9 mouse cellular contexts compared by ENCODE assay signal in the genomic region with DNA sequence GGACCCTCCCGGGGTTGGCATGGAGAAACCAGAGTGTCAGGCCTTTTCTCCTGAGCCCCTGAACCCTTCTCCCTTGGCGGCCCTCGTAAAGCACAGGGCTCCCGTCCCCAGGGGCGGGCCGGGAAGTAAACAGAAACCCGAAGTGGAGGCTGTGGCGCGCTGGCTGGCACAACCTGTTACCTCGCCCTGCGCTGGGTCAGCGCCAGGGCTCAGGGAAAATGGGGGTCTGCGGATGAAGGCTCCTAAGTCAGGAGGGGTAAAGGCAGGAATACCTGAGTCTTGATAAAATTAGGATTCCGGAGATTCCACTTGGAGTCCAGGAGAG. TPM values are rescaled to one million over a fixed set of nuclear protein-coding genes. Genes with fewer than 3 reads are reported as not detected.
DNase-seq lines count a peak whose midpoint lies in the region; ATAC-seq and TF ChIP-seq lines count a peak whose summit lies in the region.
"Had no signal": no experiment of that assay in that cellular context is flagged by ENCODE, and none has a peak within 500 bp of the region (broad histone marks: within the 10 kb centered on the region; RNA-seq: fewer than 3 reads in every experiment).

No protein-coding gene starts in this region.

- H3K36me3 ChIP-seq in heart, embryonic 14.5 days (ENCODE audit: control insufficient read depth, insufficient read depth, low read length) = no peaks in the 10 kb centered on the region
- H3K36me3 ChIP-seq in CH12.LX (replicated peaks in 1 of 2; ENCODE audit: control insufficient read depth in 1 of 2, insufficient read depth in 1 of 2, low read length in 1 of 2) = peaks cover 0 to 7% of the 10 kb centered on the region in 2 experiments
- peaks cover 1% of the 10 kb centered on the region; the same call in 1 of the 2 replicates for H3K36me3 ChIP-seq in embryonic facial prominence, embryonic 13.5 days
- no peaks in the 10 kb centered on the region for H3K36me3 ChIP-seq in liver, embryonic 16.5 days (ENCODE audit: control insufficient read depth, insufficient read depth)

- no peak for DNase-seq in heart, adult 18-20 months
- DNase-seq in CH12.LX (ENCODE audit: extremely low read depth) = no peak
- no peak for DNase-seq in thymus, postnatal 10 days (ENCODE audit: low spot score in 2 of 2)
- DNase-seq in adrenal gland, postnatal 25 days = no peak

- no peak for TF ChIP-seq CTCF in CH12.LX (conservative IDR thresholded peaks at IDR 0.05 in 1 of 2, IDR thresholded peaks at IDR 0.05 in 1 of 2; ENCODE audit: low read depth in 2 of 2, low read length in 2 of 2)

- H3K27me3 ChIP-seq in heart, embryonic 14.5 days (ENCODE audit: control insufficient read depth, insufficient read depth, low read length) = peaks cover 48% of the 10 kb centered on the region
- peaks cover 70% of the 10 kb centered on the region for H3K27me3 ChIP-seq in CH12.LX (replicated peaks)
- peaks cover 47% of the 10 kb centered on the region for H3K27me3 ChIP-seq in embryonic facial prominence, embryonic 13.5 days
- H3K27me3 ChIP-seq in liver, embryonic 16.5 days (ENCODE audit: control insufficient read depth, insufficient read depth, low read depth, low read length) = peaks cover 36% of the 10 kb centered on the region

- no peak overlapping the region for H3K9ac ChIP-seq in heart, embryonic 14.5 days (ENCODE audit: low read length)
- H3K9ac ChIP-seq in CH12.LX (ENCODE audit: insufficient read depth, low read depth) = no peak overlapping the region
- H3K9ac ChIP-seq in embryonic facial prominence, embryonic 13.5 days = no peak overlapping the region
- H3K9ac ChIP-seq in liver, embryonic 16.5 days (ENCODE audit: low read depth, low read length) = no peak overlapping the region

- H3K4me2 ChIP-seq in heart, embryonic 14.5 days (ENCODE audit: low read length) = peak overlapping the region; percentile 35
- peak overlapping the region; percentile 29; the same call in 1 of the 2 replicates for H3K4me2 ChIP-seq in CH12.LX (ENCODE audit: insufficient read depth, low read depth, poor library complexity, severe bottlenecking)
- peak overlapping the region; percentile 45 for H3K4me2 ChIP-seq in embryonic facial prominence, embryonic 13.5 days
- H3K4me2 ChIP-seq in liver, embryonic 16.5 days (ENCODE audit: low read depth, low read length) = peak overlapping the region; percentile 37

- H3K9me3 ChIP-seq in heart, embryonic 14.5 days (ENCODE audit: control insufficient read depth, low read length) = no peaks in the 10 kb centered on the region
- peaks cover 3% of the 10 kb centered on the region for H3K9me3 ChIP-seq in CH12.LX (replicated peaks; ENCODE audit: low read length)
- H3K9me3 ChIP-seq in embryonic facial prominence, embryonic 13.5 days = no peaks in the 10 kb centered on the region
- no peaks in the 10 kb centered on the region for H3K9me3 ChIP-seq in liver, embryonic 16.5 days (replicated peaks; ENCODE audit: control insufficient read depth, low read length)

- ATAC-seq in heart, embryonic 14.5 days (ENCODE audit: insufficient number of reproducible peaks, insufficient read depth, low FRiP score, low read depth) = no peak
- ATAC-seq in embryonic facial prominence, embryonic 13.5 days (ENCODE audit: insufficient number of reproducible peaks, insufficient read depth, low FRiP score, low TSS enrichment, low read depth) = no peak
- no peak for ATAC-seq in liver, embryonic 16.5 days (ENCODE audit: low read depth)
- ATAC-seq in activated CD4-positive, CD25-positive, alpha-beta regulatory T cell, adult 4 months = no peak

- peak overlapping the region in 1 of 2 experiments; percentile 12; a peak in 2 of 4 replicates for H3K4me3 ChIP-seq in heart, embryonic 14.5 days (ENCODE audit: control insufficient read depth in 1 of 2, insufficient read depth in 1 of 2, low read depth in 1 of 2, low read length in 2 of 2)
- H3K4me3 ChIP-seq in CH12.LX (replicated peaks in 1 of 3; ENCODE audit: low read depth in 2 of 3, low read length in 2 of 3, poor library complexity in 1 of 3) = no peak overlapping the region
- peak overlapping the region; percentile 24 for H3K4me3 ChIP-seq in embryonic facial prominence, embryonic 13.5 days
- peak overlapping the region; percentile 25 for H3K4me3 ChIP-seq in liver, embryonic 16.5 days (ENCODE audit: low read depth, low read length)

- no peak overlapping the region for H3K27ac ChIP-seq in heart, embryonic 14.5 days (replicated peaks in 1 of 2; ENCODE audit: control insufficient read depth in 1 of 2, insufficient read depth in 1 of 2, low read depth in 2 of 2, low read length in 2 of 2)
- no peak overlapping the region for H3K27ac ChIP-seq in CH12.LX (ENCODE audit: insufficient read depth, low read depth)
- H3K27ac ChIP-seq in embryonic facial prominence, embryonic 13.5 days = no peak overlapping the region
- H3K27ac ChIP-seq in liver, embryonic 16.5 days (ENCODE audit: low read length) = no peak overlapping the region

- WGBS in heart, embryonic 14.5 days = 6% methylated on average over 14 of the region's 14 CpGs
- 4% methylated on average over 14 of the region's 14 CpGs for WGBS in embryonic facial prominence, embryonic 13.5 days
- WGBS in liver, embryonic 16.5 days (ENCODE audit: insufficient replicate concordance) = 2% methylated on average over 14 of the region's 14 CpGs

- H3K79me2 ChIP-seq in CH12.LX (replicated peaks; ENCODE audit: control insufficient read depth, extremely low read depth, insufficient read depth, poor library complexity, severe bottlenecking) = no peaks in the 10 kb centered on the region

- in situ Hi-C loops in CH12.LX (cut with MboI; ENCODE audit: low pct_ligation_motif_present, low pct_unique_long_range_greater_than_20kb, low sequenced_read_pairs) = loop anchor here (5.0 to 10.0 kb wide), 2 partner anchors 41 to 304 kb away; no protein-coding TSS in a partner anchor

- TF ChIP-seq RAD21 in CH12.LX (IDR thresholded peaks at IDR 0.05; ENCODE audit: low read depth, low read length) = no peak

- H3K4me1 ChIP-seq in heart, embryonic 14.5 days (ENCODE audit: control insufficient read depth in 2 of 2, insufficient read depth in 2 of 2, low read length in 2 of 2) = peaks cover 0 to 3% of the 10 kb centered on the region in 2 experiments; a peak in 1 of 4 replicates
- peaks cover 7 to 12% of the 10 kb centered on the region in 2 experiments; a peak in 3 of 4 replicates for H3K4me1 ChIP-seq in CH12.LX (ENCODE audit: control insufficient read depth in 1 of 2, insufficient read depth in 2 of 2)
- peaks cover 19% of the 10 kb centered on the region for H3K4me1 ChIP-seq in embryonic facial prominence, embryonic 13.5 days
- peaks cover 6% of the 10 kb centered on the region for H3K4me1 ChIP-seq in liver, embryonic 16.5 days (ENCODE audit: control insufficient read depth, low read depth, low read length)

- TF ChIP-seq POLR2A in CH12.LX (IDR thresholded peaks at IDR 0.05; ENCODE audit: low read depth, low read length) = no peak

- no peak for TF ChIP-seq EP300 in CH12.LX (IDR thresholded peaks at IDR 0.05; ENCODE audit: low read length)

- dilution Hi-C loops in CH12.LX (cut with MboI; ENCODE audit: extremely low pct_ligation_motif_present, extremely low pct_unique_long_range_greater_than_20kb, low sequenced_read_pairs) = no loop called here

RNA-seq across cellular contexts. Expression of gene Bicdl2, which starts 0.5 kb away (rescaled TPM):
- polyA plus RNA-seq in heart, embryonic 14.5 days (2014; fragmentation: Nextera tagmentation; extraction: Ambion mirVana) = 0.15 and 0.16 TPM in 2 replicates
- not detected for total RNA-seq in heart, adult 18-20 months (2021)
- total RNA-seq in CH12.LX (2012; rRNA removed) (not detected in 2 replicates), CH12.LX (2014; rRNA removed) (not detected in 2 replicates)
- polyA plus RNA-seq in CH12.LX (2012; ENCODE audit: insufficient read length, low read depth) = 0.25 TPM in 1 of 2 replicates, not detected in the other
- 3.8 TPM in 2 replicates for polyA plus RNA-seq in embryonic facial prominence, embryonic 13.5 days (2015; fragmentation: Nextera tagmentation; extraction: Ambion mirVana)
- polyA plus RNA-seq in liver, embryonic 16.5 days (2015; fragmentation: Nextera tagmentation; extraction: Ambion mirVana) = 0.12 TPM in 1 of 2 replicates, not detected in the other
- under 1 TPM in 1 of 2 experiments, not detected in 1; 0.49 TPM for polyA plus RNA-seq in activated CD4-positive, CD25-positive, alpha-beta regulatory T cell, adult 4 months (2017; shearing (Covaris generic))
- total RNA-seq in adrenal gland, postnatal 25 days (2021) = not detected in 2 replicates
- total RNA-seq: adrenal gland, postnatal 14 days had no signal

RNA-seq across cellular contexts. Expression of gene Hcfc1r1, which starts 12.6 kb away (rescaled TPM):
- 403 and 405 TPM in 2 replicates for polyA plus RNA-seq in heart, embryonic 14.5 days (2014; fragmentation: Nextera tagmentation; extraction: Ambion mirVana)
- 100 to 1,000 TPM; 191 to 199 TPM for total RNA-seq in heart, adult 18-20 months (2021)
- 7.3 and 8.9 TPM in 2 replicates for total RNA-seq in CH12.LX (2012; rRNA removed)
- 3.9 and 6.0 TPM in 2 replicates for total RNA-seq in CH12.LX (2014; rRNA removed)
- 17.4 and 26.5 TPM in 2 replicates for polyA plus RNA-seq in CH12.LX (2012; ENCODE audit: insufficient read length, low read depth)
- polyA plus RNA-seq in embryonic facial prominence, embryonic 13.5 days (2015; fragmentation: Nextera tagmentation; extraction: Ambion mirVana) = 64.0 and 79.4 TPM in 2 replicates
- 18.9 and 23.2 TPM in 2 replicates for polyA plus RNA-seq in liver, embryonic 16.5 days (2015; fragmentation: Nextera tagmentation; extraction: Ambion mirVana)
- 10 to 100 TPM; 62.9 to 71.5 TPM for polyA plus RNA-seq in activated CD4-positive, CD25-positive, alpha-beta regulatory T cell, adult 4 months (2017; shearing (Covaris generic))
- total RNA-seq in adrenal gland, postnatal 25 days (2021) = 139 and 171 TPM in 2 replicates

RNA-seq across cellular contexts. Expression of gene Thoc6, which starts 12.8 kb away (rescaled TPM):
- 31.1 and 35.0 TPM in 2 replicates for polyA plus RNA-seq in heart, embryonic 14.5 days (2014; fragmentation: Nextera tagmentation; extraction: Ambion mirVana)
- total RNA-seq in heart, adult 18-20 months (2021) = 10 to 100 TPM; 11.0 to 11.2 TPM
- total RNA-seq in CH12.LX (2012; rRNA removed) (40.1 and 41.4 TPM in 2 replicates), CH12.LX (2014; rRNA removed) (31.5 and 37.9 TPM in 2 replicates)
- polyA plus RNA-seq in CH12.LX (2012; ENCODE audit: insufficient read length, low read depth) = 34.8 and 37.4 TPM in 2 replicates
- 46.6 and 53.5 TPM in 2 replicates for polyA plus RNA-seq in embryonic facial prominence, embryonic 13.5 days (2015; fragmentation: Nextera tagmentation; extraction: Ambion mirVana)
- polyA plus RNA-seq in liver, embryonic 16.5 days (2015; fragmentation: Nextera tagmentation; extraction: Ambion mirVana) = 19.1 and 20.4 TPM in 2 replicates
- polyA plus RNA-seq in activated CD4-positive, CD25-positive, alpha-beta regulatory T cell, adult 4 months (2017; shearing (Covaris generic)) = 10 to 100 TPM; 35.6 to 37.7 TPM
- 31.2 and 31.8 TPM in 2 replicates for total RNA-seq in adrenal gland, postnatal 25 days (2021)

RNA-seq across cellular contexts. Expression of gene Mmp25, which starts 15.8 kb away (rescaled TPM):
- polyA plus RNA-seq in heart, embryonic 14.5 days (2014; fragmentation: Nextera tagmentation; extraction: Ambion mirVana) = 0.26 and 0.70 TPM in 2 replicates
- under 1 TPM in 1 of 2 experiments, not detected in 1; 0.13 TPM for total RNA-seq in heart, adult 18-20 months (2021)
- total RNA-seq in CH12.LX (2012; rRNA removed) (0.04 TPM in 1 of 2 replicates, not detected in the other), CH12.LX (2014; rRNA removed) (0.04 TPM in 1 of 2 replicates, not detected in the other)
- not detected in 2 replicates for polyA plus RNA-seq in CH12.LX (2012; ENCODE audit: insufficient read length, low read depth)
- 0.55 and 0.77 TPM in 2 replicates for polyA plus RNA-seq in embryonic facial prominence, embryonic 13.5 days (2015; fragmentation: Nextera tagmentation; extraction: Ambion mirVana)
- 0.42 and 0.50 TPM in 2 replicates for polyA plus RNA-seq in liver, embryonic 16.5 days (2015; fragmentation: Nextera tagmentation; extraction: Ambion mirVana)
- 1 to 10 TPM; 1.0 to 2.0 TPM for polyA plus RNA-seq in activated CD4-positive, CD25-positive, alpha-beta regulatory T cell, adult 4 months (2017; shearing (Covaris generic))
- total RNA-seq in adrenal gland, postnatal 25 days (2021) = 0.18 TPM in 1 of 2 replicates, not detected in the other

RNA-seq across cellular contexts. Expression of gene Tnfrsf12a, which starts 16.4 kb away (rescaled TPM):
- 107 and 114 TPM in 2 replicates for polyA plus RNA-seq in heart, embryonic 14.5 days (2014; fragmentation: Nextera tagmentation; extraction: Ambion mirVana)
- 10 to 100 TPM; 63.7 to 89.9 TPM for total RNA-seq in heart, adult 18-20 months (2021)
- total RNA-seq in CH12.LX (2012; rRNA removed) (4.3 and 5.1 TPM in 2 replicates), CH12.LX (2014; rRNA removed) (1.5 and 2.3 TPM in 2 replicates)
- polyA plus RNA-seq in CH12.LX (2012; ENCODE audit: insufficient read length, low read depth) = 0.64 and 1.2 TPM in 2 replicates
- 10.4 and 13.1 TPM in 2 replicates for polyA plus RNA-seq in embryonic facial prominence, embryonic 13.5 days (2015; fragmentation: Nextera tagmentation; extraction: Ambion mirVana)
- polyA plus RNA-seq in liver, embryonic 16.5 days (2015; fragmentation: Nextera tagmentation; extraction: Ambion mirVana) = 7.0 and 8.6 TPM in 2 replicates
- 1 to 10 TPM; 5.6 to 6.5 TPM for polyA plus RNA-seq in activated CD4-positive, CD25-positive, alpha-beta regulatory T cell, adult 4 months (2017; shearing (Covaris generic))
- total RNA-seq in adrenal gland, postnatal 25 days (2021) = 76.5 and 130 TPM in 2 replicates

Comparison
In these comparisons a context has a peak if more than half of its experiments do, and no peak if none do; other contexts are left out.
1. H3K4me3 ChIP-seq: peak in embryonic facial prominence, embryonic 13.5 days (single experiment) and liver, embryonic 16.5 days (single experiment); none in CH12.LX (0 of 3).
2. Peak in every context shown above with its lines, with median percentiles within 50 percentile points of each other: H3K4me2 ChIP-seq.